Mouse (Mus musculus): ENCODE measurements at regions not wholly inside any gene's neighbourhood (a gene's known extent, or its start where the extent isn't known, plus 50 kb on each side); places are given as distances from the start of the nearest gene placed in this dataset.

DNA sequence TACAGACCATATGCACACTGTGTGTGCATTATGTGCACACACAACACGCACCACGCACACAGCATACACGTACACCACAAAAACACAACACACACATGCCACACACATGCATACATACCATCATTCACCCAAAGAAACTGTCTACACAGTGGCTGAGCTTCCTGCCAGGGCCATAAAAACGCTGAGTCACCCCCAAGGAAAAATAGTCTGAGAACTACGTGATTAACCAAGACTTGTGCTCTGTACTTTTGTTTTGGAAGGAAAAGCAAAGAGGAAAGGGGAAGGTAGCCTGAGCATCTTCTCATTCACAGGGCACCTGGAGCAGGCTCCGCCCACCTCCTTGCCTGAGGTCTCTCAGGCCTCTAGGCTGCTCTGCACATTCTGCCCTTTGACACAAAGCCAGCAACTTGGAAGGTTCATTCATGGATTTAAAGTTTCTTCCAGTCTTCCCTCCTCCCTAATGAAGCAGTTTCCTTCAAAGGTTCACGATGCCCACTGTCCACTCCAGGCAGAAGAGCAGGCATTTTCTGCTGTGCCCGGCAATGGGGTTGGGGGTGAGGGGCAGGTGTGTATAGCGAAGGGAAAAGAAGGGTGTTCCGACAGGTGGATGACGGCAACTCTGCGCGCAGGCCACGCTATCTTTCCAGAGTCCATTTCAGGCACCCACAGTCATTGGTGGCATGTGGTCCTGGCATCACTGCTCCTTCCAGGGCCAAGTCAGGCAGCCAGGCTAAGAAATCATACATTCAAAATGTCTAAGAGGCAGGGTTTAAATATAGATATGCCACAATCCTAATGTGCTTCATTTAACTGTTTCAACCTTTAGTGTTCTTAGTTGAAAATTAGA lies 333.9 kb downstream of the 1500009L16Rik start:
- no peak for ATAC-seq
- Histone ChIP-seq H3K9me3 (replicated peaks) (no peaks in the 10 kb centered on the region), H3K4me1 (peaks cover 10% of the 10 kb centered on the region; the same call in 1 of the 2 replicates), H3K9ac (no peak overlapping the region), H3K36me3 (no peaks in the 10 kb centered on the region), H3K27me3 (replicated peaks) (no peaks in the 10 kb centered on the region), H3K4me2 (no peak overlapping the region), H3K27ac (no peak overlapping the region), H3K4me3 (no peak overlapping the region)
- WGBS (ENCODE audit: insufficient replicate concordance), result 71% methylated on average over 14 of the region's 14 CpGs

DNA sequence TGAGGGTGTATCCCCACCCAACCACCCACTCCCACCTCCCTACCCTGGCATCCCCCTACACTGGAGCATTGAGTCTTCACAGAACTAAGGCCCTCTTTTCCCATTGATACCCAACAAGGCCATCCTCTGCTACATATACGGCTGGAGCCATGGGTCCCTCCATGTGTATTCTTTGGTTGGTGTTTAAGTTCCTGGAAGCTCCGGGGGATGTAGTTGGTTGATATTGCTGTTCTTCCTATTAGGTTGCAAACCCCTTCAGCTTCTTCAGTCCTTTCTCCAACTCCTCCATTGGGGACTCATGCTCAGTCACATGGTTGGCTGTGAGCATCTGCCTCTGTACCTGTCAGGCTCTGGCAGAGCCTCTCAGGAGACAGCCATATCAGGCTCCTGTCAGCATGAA lies 335.6 kb downstream of the 1500009L16Rik start:
- no peaks in the 10 kb centered on the region for H3K9me3 ChIP-seq (replicated peaks)
- ATAC-seq, result no peak
- H3K4me3 ChIP-seq, result no peak overlapping the region
- H3K4me2 ChIP-seq, result no peak overlapping the region
- H3K9ac ChIP-seq, result no peak overlapping the region
- H3K27me3 ChIP-seq (replicated peaks), result no peaks in the 10 kb centered on the region
- H3K36me3 ChIP-seq, result no peaks in the 10 kb centered on the region
- H3K4me1 ChIP-seq, result peaks cover 10% of the 10 kb centered on the region; the same call in 1 of the 2 replicates
- H3K27ac ChIP-seq, result no peak overlapping the region
- 78% methylated on average over 2 of the region's 2 CpGs for WGBS (ENCODE audit: insufficient replicate concordance)

GRCm38 (mm10) chr10:84059646-84060491 lies 337.2 kb downstream of the 1500009L16Rik start:
- H3K9me3 ChIP-seq (replicated peaks), result no peaks in the 10 kb centered on the region
- ATAC-seq, result no peak
- no peak overlapping the region for H3K4me3 ChIP-seq
- no peaks in the 10 kb centered on the region for H3K27me3 ChIP-seq (replicated peaks)
- H3K36me3 ChIP-seq, result no peaks in the 10 kb centered on the region
- 83% methylated on average over 9 of the region's 9 CpGs for WGBS (ENCODE audit: insufficient replicate concordance)
- H3K9ac ChIP-seq, result no peak overlapping the region
- H3K27ac ChIP-seq, result no peak overlapping the region
- H3K4me1 ChIP-seq, result peaks cover 10% of the 10 kb centered on the region; the same call in 1 of the 2 replicates
- no peak overlapping the region for H3K4me2 ChIP-seq

DNA sequence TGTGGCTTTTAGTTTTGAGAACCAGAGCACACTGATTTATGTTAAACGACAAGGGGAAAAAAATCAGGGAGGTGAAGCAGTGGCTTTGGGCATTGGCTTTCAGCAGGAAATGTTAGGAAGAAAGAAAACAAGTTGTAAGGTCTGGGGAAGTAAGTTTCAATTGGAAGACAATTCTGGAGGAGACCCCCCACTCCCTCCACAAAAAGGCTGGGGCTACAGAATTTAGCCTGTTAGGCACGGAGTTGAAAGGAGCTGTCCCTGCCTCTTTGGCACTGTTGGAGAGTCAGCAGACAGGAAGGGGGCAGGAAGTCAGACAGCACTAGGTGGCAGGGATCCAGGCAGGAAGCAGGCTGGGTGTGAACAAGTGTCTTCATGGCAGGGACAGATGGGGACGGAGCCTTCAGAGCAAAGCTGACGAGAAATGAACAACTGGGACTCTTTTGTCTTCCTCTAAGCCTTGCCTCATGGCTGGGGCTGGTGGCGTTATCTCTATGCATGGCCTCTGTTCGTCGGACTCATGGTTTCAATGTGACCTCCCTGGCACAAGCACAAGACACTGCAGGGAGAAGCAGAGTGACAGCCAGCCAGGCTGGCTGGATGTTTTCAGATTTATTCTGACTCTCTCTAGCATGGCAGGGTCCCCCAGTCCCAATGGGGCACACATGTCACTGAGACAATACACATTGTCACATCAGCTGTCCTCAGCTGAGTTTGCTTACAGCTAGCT lies 338.0 kb downstream of the 1500009L16Rik start:
- Histone ChIP-seq H3K4me2 (no peak overlapping the region), H3K4me3 (no peak overlapping the region)
- no peak for ATAC-seq

GRCm38 (mm10) chr10:84067052-84067650 lies 344.5 kb downstream of the 1500009L16Rik start:
- no peak overlapping the region for H3K27ac ChIP-seq
- H3K9me3 ChIP-seq (replicated peaks), result no peaks in the 10 kb centered on the region
- ATAC-seq, result no peak
- no peaks in the 10 kb centered on the region for H3K4me1 ChIP-seq
- 64% methylated on average over 4 of the region's 4 CpGs for WGBS (ENCODE audit: insufficient replicate concordance)
- no peaks in the 10 kb centered on the region for H3K36me3 ChIP-seq
- H3K4me2 ChIP-seq, result no peak overlapping the region
- H3K4me3 ChIP-seq, result no peak overlapping the region
- no peaks in the 10 kb centered on the region for H3K27me3 ChIP-seq (replicated peaks)
- H3K9ac ChIP-seq, result no peak overlapping the region

More for the DNA sequence above, 338.0 kb downstream of the 1500009L16Rik start:
- 14% methylated on average over 7 of the region's 7 CpGs for WGBS (ENCODE audit: insufficient replicate concordance)
- Histone ChIP-seq H3K9ac (no peak overlapping the region), H3K9me3 (replicated peaks) (no peaks in the 10 kb centered on the region), H3K36me3 (no peaks in the 10 kb centered on the region), H3K27ac (no peak overlapping the region), H3K27me3 (replicated peaks) (no peaks in the 10 kb centered on the region), H3K4me1 (peaks cover 10% of the 10 kb centered on the region; the same call in 1 of the 2 replicates)

- Histone ChIP-seq H3K27ac (no peak overlapping the region), H3K9ac (no peak overlapping the region), H3K9me3 (replicated peaks) (no peaks in the 10 kb centered on the region), H3K36me3 (no peaks in the 10 kb centered on the region), H3K4me3 (no peak overlapping the region), H3K27me3 (replicated peaks) (no peaks in the 10 kb centered on the region), H3K4me2 (no peak overlapping the region), H3K4me1 (no peaks in the 10 kb centered on the region)
- 70% methylated on average over 9 of the region's 9 CpGs for WGBS (ENCODE audit: insufficient replicate concordance)
- no peak for ATAC-seq
Measured at GRCm38 (mm10) chr10:84069806-84070205, 347.1 kb downstream of the 1500009L16Rik start.

GRCm38 (mm10) chr10:84072866-84073483 lies 350.3 kb downstream of the 1500009L16Rik start:
- Histone ChIP-seq H3K27ac (no peak overlapping the region), H3K9ac (no peak overlapping the region), H3K4me2 (no peak overlapping the region), H3K4me1 (no peaks in the 10 kb centered on the region), H3K36me3 (no peaks in the 10 kb centered on the region), H3K9me3 (replicated peaks) (no peaks in the 10 kb centered on the region; the same call in 1 of the 2 replicates), H3K4me3 (no peak overlapping the region), H3K27me3 (replicated peaks) (no peaks in the 10 kb centered on the region)
- WGBS (ENCODE audit: insufficient replicate concordance), result 62% methylated on average over 12 of the region's 12 CpGs
- no peak for ATAC-seq

GRCm38 (mm10) chr10:84075581-84075980 lies 352.9 kb downstream of the 1500009L16Rik start:
- Histone ChIP-seq H3K4me3 (no peak overlapping the region), H3K4me2 (no peak overlapping the region), H3K4me1 (no peaks in the 10 kb centered on the region), H3K9ac (no peak overlapping the region), H3K9me3 (replicated peaks) (no peaks in the 10 kb centered on the region; the same call in 1 of the 2 replicates), H3K27ac (no peak overlapping the region), H3K27me3 (replicated peaks) (no peaks in the 10 kb centered on the region), H3K36me3 (no peaks in the 10 kb centered on the region)
- ATAC-seq, result no peak
- WGBS (ENCODE audit: insufficient replicate concordance), result 43% methylated on average over 4 of the region's 4 CpGs

DNA sequence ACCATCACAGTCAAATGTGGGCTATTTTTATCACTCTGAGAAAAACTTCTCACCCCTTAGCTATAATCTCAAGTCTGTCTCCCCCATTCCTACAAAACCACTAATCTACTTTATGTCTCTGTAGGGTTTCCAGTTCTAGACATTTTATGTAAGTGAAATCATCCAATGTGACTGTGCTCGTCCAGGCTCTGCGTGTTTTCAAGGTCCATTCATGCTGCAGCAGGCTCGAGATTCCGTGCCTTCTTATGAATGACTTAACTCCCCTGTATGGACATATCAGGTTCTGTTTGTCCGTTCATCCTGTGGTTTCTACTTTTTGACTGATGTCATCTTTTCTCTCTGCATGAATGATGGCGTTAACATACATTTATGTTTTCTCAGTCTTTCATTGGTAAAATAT lies 357.6 kb downstream of the 1500009L16Rik start:
- ATAC-seq, result no peak
- no peak overlapping the region for H3K9ac ChIP-seq
- H3K36me3 ChIP-seq, result no peaks in the 10 kb centered on the region
- no peaks in the 10 kb centered on the region for H3K27me3 ChIP-seq (replicated peaks)
- no peak overlapping the region for H3K4me3 ChIP-seq
- H3K27ac ChIP-seq, result no peak overlapping the region
- H3K4me1 ChIP-seq, result no peaks in the 10 kb centered on the region
- H3K4me2 ChIP-seq, result no peak overlapping the region
- no peaks in the 10 kb centered on the region; the same call in 1 of the 2 replicates for H3K9me3 ChIP-seq (replicated peaks)
- WGBS (ENCODE audit: insufficient replicate concordance), result 66% methylated on average over 6 of the region's 6 CpGs

DNA sequence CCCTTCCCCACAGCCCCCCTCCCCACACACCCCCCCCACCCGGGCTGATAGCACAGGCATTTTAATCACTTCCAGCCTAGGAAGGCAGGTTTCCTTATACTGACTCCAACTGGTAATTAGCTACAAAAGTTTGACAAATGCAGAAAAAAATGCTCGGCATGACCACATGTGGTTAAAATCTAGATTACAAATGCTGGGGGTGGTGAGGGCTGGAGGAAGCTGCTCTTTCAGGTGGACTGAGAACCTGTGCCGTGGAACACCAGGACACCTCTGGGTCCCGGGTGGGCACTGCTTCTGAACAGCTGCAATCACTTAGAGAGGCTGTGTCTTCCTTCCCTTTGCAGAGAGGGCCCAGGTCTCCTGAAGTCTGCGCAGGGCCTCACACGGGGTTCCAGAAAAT lies 358.7 kb downstream of the Nuak1 start:
- H3K9ac ChIP-seq, result no peak overlapping the region
- 44% methylated on average over 6 of the region's 6 CpGs for WGBS (ENCODE audit: insufficient replicate concordance)
- no peak for ATAC-seq
- no peak overlapping the region for H3K4me3 ChIP-seq
- H3K9me3 ChIP-seq (replicated peaks), result no peaks in the 10 kb centered on the region; the same call in 1 of the 2 replicates
- H3K36me3 ChIP-seq, result no peaks in the 10 kb centered on the region
- no peaks in the 10 kb centered on the region for H3K27me3 ChIP-seq (replicated peaks)
- H3K4me2 ChIP-seq, result no peak overlapping the region
- no peak overlapping the region for H3K27ac ChIP-seq
- H3K4me1 ChIP-seq, result no peaks in the 10 kb centered on the region

DNA sequence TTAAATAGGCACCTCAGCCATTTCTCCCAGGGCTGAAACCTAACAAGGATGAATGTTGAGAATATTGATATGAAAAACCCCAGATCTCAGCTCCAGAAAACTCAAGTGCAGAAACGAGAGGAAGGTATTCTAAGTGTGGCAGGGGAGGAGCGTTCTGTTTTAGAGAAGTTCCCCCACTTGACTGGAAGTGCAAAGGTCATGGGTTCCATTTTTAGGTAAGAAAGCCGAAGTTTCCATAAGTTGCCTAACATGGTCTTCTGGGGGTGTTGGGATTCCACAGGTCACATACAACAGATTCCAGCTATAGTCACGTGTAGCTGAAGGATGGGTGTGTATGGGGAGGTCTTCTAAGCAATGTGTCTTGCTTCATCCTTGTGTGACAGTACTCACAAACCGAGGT lies 352.9 kb downstream of the Nuak1 start:
- H3K9ac ChIP-seq, result no peak overlapping the region
- H3K9me3 ChIP-seq (replicated peaks), result no peaks in the 10 kb centered on the region
- ATAC-seq, result no peak
- no peak overlapping the region for H3K27ac ChIP-seq
- H3K4me1 ChIP-seq, result no peaks in the 10 kb centered on the region
- no peak overlapping the region for H3K4me3 ChIP-seq
- no peak overlapping the region for H3K4me2 ChIP-seq
- H3K36me3 ChIP-seq, result no peaks in the 10 kb centered on the region
- no peaks in the 10 kb centered on the region for H3K27me3 ChIP-seq (replicated peaks)
- WGBS (ENCODE audit: insufficient replicate concordance), result 53% methylated on average over 5 of the region's 5 CpGs

All from liver, embryonic 12.5 days (tissue).